Mouse (Mus musculus): ENCODE measurements around the gene Ypel2. TPM values are rescaled to one million over a fixed set of nuclear protein-coding genes. Genes with fewer than 3 reads are reported as not detected.

The Ypel2 gene
- polyA plus RNA-seq, 1 experiment from 2014 or later: 3.1 TPM

DNA sequence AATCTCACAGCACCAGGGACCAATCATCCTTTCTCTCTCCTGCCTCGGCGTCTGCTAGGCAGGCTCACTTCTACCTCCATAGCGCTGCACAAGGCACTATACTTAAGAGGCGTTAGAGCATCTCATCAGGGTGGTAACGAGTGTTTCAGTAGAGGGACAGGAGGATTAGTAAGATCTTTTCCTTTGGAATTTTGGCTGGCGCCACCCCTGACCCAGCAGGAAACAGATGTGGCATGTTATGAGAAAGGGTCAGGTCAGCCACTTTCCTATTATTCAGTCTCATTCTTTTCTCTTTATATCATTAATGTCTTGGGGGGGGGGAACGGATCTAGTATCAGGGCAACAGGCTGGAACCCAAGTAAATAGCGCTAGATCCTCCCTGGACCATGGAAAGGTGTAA lies 41.8 kb downstream of the Ypel2 start:
- WGBS: 83% methylated on average over 8 of the region's 8 CpGs
- no peak overlapping the region for H3K9ac ChIP-seq (replicated peaks; ENCODE audit: low read depth, low read length)
- ATAC-seq (ENCODE audit: low read depth): no peak

DNA sequence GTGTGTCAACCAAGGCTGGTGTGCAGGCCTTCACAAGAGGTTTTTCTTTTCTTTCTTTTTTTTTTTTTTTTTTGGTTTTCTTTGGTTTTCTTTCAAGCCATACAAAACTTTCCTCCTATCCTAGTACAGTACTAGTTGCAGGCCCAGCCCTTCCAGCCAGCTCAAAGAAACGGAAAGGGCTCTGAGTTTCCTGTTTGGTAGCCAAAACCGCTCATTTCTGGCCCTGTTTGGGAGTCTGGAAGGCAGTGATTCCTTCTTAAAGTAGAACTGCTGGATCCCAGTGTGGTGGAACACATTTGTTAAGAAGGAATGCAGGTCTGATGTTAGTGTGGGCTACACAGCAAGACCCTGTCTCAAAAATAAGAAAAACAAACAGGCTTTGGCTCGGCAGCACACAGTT lies 43.0 kb downstream of the Ypel2 start:
- H3K4me3 ChIP-seq (ENCODE audit: low read depth, low read length): no peak overlapping the region
- H3K4me1 ChIP-seq (ENCODE audit: control insufficient read depth, insufficient read depth, low read length): peaks cover 6% of the 10 kb centered on the region; the same call in 1 of the 2 replicates
- no peak overlapping the region for H3K4me2 ChIP-seq (ENCODE audit: low read depth, low read length)
- no peaks in the 10 kb centered on the region for H3K27me3 ChIP-seq (ENCODE audit: control insufficient read depth, insufficient read depth, low read length)
- no peak overlapping the region for H3K9ac ChIP-seq (replicated peaks; ENCODE audit: low read depth, low read length)
- ATAC-seq (ENCODE audit: low read depth): no peak
- no peak overlapping the region for H3K27ac ChIP-seq (ENCODE audit: low read depth, low read length)
- no peaks in the 10 kb centered on the region for H3K9me3 ChIP-seq (ENCODE audit: control insufficient read depth, low read length)
- H3K36me3 ChIP-seq (ENCODE audit: control insufficient read depth, insufficient read depth, low read length): no peaks in the 10 kb centered on the region
- 72% methylated on average over 3 of the region's 3 CpGs for WGBS

More for the DNA sequence above, 41.8 kb downstream of the Ypel2 start:
- H3K27me3 ChIP-seq (ENCODE audit: control insufficient read depth, insufficient read depth, low read length): no peaks in the 10 kb centered on the region
- no peak overlapping the region for H3K4me3 ChIP-seq (ENCODE audit: low read depth, low read length)
- H3K36me3 ChIP-seq (ENCODE audit: control insufficient read depth, insufficient read depth, low read length): no peaks in the 10 kb centered on the region
- no peak overlapping the region for H3K27ac ChIP-seq (ENCODE audit: low read depth, low read length)
- H3K9me3 ChIP-seq (ENCODE audit: control insufficient read depth, low read length): no peaks in the 10 kb centered on the region
- no peak overlapping the region for H3K4me2 ChIP-seq (ENCODE audit: low read depth, low read length)
- peaks cover 3% of the 10 kb centered on the region; the same call in 1 of the 2 replicates for H3K4me1 ChIP-seq (ENCODE audit: control insufficient read depth, insufficient read depth, low read length)

DNA sequence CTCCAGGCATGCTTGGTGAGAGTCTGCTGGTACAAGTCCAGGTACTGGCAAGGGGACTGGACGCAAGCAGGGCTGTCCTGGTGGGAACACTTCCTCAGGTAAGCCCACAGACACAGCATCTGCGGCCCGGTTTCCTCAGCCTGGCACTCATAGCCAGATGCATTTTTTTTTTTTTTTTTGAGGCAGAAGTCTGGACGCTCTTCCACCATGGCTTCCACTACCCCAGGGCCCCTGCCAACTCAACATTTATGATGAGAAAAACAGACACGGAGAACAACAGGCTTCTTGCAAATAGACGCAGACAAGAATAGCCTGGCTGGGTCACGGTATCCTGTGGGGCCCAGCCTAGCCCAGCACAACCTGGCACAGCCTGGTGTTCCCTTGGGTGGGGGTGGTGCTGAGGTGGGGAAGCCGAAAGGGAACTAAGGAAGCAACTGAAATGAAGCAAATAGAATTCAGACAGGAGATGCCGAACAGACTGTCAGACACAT lies 43.5 kb downstream of the Ypel2 start:
- H3K4me2 ChIP-seq (ENCODE audit: low read depth, low read length): no peak overlapping the region
- 57% methylated on average over 9 of the region's 9 CpGs for WGBS
- peaks cover 6% of the 10 kb centered on the region; the same call in 1 of the 2 replicates for H3K4me1 ChIP-seq (ENCODE audit: control insufficient read depth, insufficient read depth, low read length)
- no peaks in the 10 kb centered on the region for H3K27me3 ChIP-seq (ENCODE audit: control insufficient read depth, insufficient read depth, low read length)
- no peaks in the 10 kb centered on the region for H3K36me3 ChIP-seq (ENCODE audit: control insufficient read depth, insufficient read depth, low read length)
- ATAC-seq (ENCODE audit: low read depth): no peak
- no peak overlapping the region for H3K9ac ChIP-seq (replicated peaks; ENCODE audit: low read depth, low read length)
- no peaks in the 10 kb centered on the region for H3K9me3 ChIP-seq (ENCODE audit: control insufficient read depth, low read length)
- no peak overlapping the region for H3K27ac ChIP-seq (ENCODE audit: low read depth, low read length)
- H3K4me3 ChIP-seq (ENCODE audit: low read depth, low read length): no peak overlapping the region

DNA sequence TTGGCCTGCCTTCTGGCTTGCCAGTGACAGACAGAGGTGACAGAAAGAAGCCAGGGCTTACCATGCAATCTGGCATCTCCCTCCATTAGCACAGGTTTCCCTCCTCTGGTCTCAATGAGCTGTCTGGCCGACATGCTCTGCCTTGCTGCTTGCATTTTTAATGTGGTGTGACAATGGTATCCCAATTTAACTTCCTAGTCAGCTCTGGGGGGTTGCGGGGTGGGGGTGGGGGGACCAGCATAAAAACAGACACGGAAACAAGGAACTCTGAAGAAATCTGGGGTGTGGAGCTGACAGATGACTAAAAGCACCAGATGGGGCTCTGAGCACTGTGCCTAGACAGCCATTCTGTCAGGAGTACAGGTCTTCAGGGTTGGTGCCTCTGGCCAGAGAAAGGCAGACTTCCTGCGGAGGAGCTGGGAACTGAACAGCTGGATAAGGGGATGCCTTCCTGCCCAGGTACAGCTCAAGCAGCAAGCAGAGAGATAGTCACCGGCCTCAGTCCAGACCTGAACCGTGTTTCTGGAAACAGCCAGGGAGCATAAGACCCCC lies 46.8 kb downstream of the Ypel2 start:
- H3K4me2 ChIP-seq (ENCODE audit: low read depth, low read length): no peak overlapping the region; the same call in 1 of the 2 replicates
- WGBS: 23% methylated on average over 6 of the region's 6 CpGs
- 0 out of 2 replicates have a peak overlapping the region, but pooled peaks have one; percentile 12 for H3K27ac ChIP-seq (ENCODE audit: low read depth, low read length)
- H3K4me1 ChIP-seq (ENCODE audit: control insufficient read depth, insufficient read depth, low read length): peaks cover 3% of the 10 kb centered on the region; the same call in 1 of the 2 replicates
- H3K27me3 ChIP-seq (ENCODE audit: control insufficient read depth, insufficient read depth, low read length): no peaks in the 10 kb centered on the region
- no peaks in the 10 kb centered on the region for H3K36me3 ChIP-seq (ENCODE audit: control insufficient read depth, insufficient read depth, low read length)
- no peaks in the 10 kb centered on the region for H3K9me3 ChIP-seq (ENCODE audit: control insufficient read depth, low read length)
- no peak overlapping the region for H3K4me3 ChIP-seq (ENCODE audit: low read depth, low read length)
- ATAC-seq (ENCODE audit: low read depth): no peak
- H3K9ac ChIP-seq (replicated peaks; ENCODE audit: low read depth, low read length): no peak overlapping the region

DNA sequence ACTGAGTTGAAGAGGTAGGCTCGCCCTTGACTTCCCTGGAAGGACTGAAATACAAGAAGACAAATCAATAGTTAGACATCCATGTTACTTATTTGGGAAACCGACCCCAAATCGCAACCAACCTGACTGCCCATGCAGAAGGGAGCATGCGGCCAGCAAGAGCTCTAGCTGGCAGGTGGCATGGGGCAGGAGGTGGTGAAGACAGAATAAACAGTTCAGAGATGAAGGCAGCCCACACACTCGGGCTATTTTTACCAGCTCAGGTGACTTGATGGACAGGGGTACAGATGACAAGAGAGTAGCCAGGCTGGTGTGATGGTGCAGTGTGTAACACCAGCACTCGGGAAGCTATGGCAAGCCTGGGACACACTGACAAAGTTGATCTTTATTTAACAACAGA lies 47.6 kb downstream of the Ypel2 start:
- WGBS: 81% methylated on average over 6 of the region's 6 CpGs

DNA sequence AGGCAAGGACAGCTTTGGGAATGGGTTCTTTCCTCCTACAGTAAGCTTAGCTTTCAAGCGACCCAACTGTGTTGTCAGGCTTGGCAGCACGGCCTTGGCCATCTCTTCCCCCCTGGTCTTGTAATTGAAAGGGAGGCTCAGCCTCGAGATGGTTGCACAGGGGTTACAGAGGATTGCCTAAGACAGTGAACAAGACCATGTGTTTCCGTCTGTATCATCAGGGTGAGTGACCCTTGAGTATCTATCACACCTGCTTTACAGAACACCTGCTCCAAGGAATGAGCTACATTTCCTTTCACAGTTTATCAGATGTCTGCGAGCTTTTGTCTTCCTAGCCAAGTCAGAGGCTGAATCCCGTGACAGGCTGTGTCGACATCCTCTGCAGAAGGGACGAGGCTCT lies 48.4 kb downstream of the Ypel2 start:
- Histone ChIP-seq H3K27ac (ENCODE audit: low read depth, low read length) (no peak overlapping the region), H3K9me3 (ENCODE audit: control insufficient read depth, low read length) (no peaks in the 10 kb centered on the region), H3K4me2 (ENCODE audit: low read depth, low read length) (no peak overlapping the region), H3K36me3 (ENCODE audit: control insufficient read depth, insufficient read depth, low read length) (no peaks in the 10 kb centered on the region), H3K4me3 (ENCODE audit: low read depth, low read length) (no peak overlapping the region), H3K9ac (replicated peaks; ENCODE audit: low read depth, low read length) (no peak overlapping the region), H3K27me3 (ENCODE audit: control insufficient read depth, insufficient read depth, low read length) (no peaks in the 10 kb centered on the region), H3K4me1 (ENCODE audit: control insufficient read depth, insufficient read depth, low read length) (peaks cover 3% of the 10 kb centered on the region; the same call in 1 of the 2 replicates)
- WGBS: 83% methylated on average over 8 of the region's 8 CpGs
- no peak for ATAC-seq (ENCODE audit: low read depth)

More for the DNA sequence above, 47.6 kb downstream of the Ypel2 start:
- no peak overlapping the region for H3K4me2 ChIP-seq (ENCODE audit: low read depth, low read length)
- no peak overlapping the region for H3K4me3 ChIP-seq (ENCODE audit: low read depth, low read length)
- no peak overlapping the region for H3K9ac ChIP-seq (replicated peaks; ENCODE audit: low read depth, low read length)
- H3K9me3 ChIP-seq (ENCODE audit: control insufficient read depth, low read length): no peaks in the 10 kb centered on the region
- peaks cover 3% of the 10 kb centered on the region; the same call in 1 of the 2 replicates for H3K4me1 ChIP-seq (ENCODE audit: control insufficient read depth, insufficient read depth, low read length)
- H3K27ac ChIP-seq (ENCODE audit: low read depth, low read length): no peak overlapping the region
- no peaks in the 10 kb centered on the region for H3K36me3 ChIP-seq (ENCODE audit: control insufficient read depth, insufficient read depth, low read length)
- H3K27me3 ChIP-seq (ENCODE audit: control insufficient read depth, insufficient read depth, low read length): no peaks in the 10 kb centered on the region
- ATAC-seq (ENCODE audit: low read depth): no peak

DNA sequence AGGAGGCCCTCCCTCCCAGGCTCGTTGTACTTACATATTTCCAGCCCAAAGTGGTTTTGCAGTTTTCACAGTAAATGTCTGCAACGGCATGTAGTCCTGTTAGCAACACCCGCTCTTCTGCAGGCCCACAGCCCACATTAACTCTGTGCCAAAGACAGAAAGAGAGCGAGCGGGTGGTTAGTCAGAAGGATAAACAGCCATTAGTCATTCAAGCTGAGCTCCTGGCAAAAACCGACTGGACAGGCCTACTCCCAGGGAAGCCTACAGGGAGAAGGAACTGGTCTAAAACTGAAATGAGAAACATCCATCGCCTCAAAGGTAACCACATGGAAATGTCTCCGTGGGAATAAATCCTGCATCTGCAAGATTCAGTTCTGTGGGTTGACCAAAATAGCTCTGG lies 49.0 kb downstream of the Ypel2 start:
- Histone ChIP-seq H3K4me1 (ENCODE audit: control insufficient read depth, insufficient read depth, low read length) (peaks cover 3% of the 10 kb centered on the region; the same call in 1 of the 2 replicates), H3K4me2 (ENCODE audit: low read depth, low read length) (no peak overlapping the region), H3K9me3 (ENCODE audit: control insufficient read depth, low read length) (no peaks in the 10 kb centered on the region), H3K9ac (replicated peaks; ENCODE audit: low read depth, low read length) (no peak overlapping the region), H3K36me3 (ENCODE audit: control insufficient read depth, insufficient read depth, low read length) (no peaks in the 10 kb centered on the region), H3K4me3 (ENCODE audit: low read depth, low read length) (no peak overlapping the region), H3K27me3 (ENCODE audit: control insufficient read depth, insufficient read depth, low read length) (no peaks in the 10 kb centered on the region), H3K27ac (ENCODE audit: low read depth, low read length) (no peak overlapping the region)
- ATAC-seq (ENCODE audit: low read depth): no peak
- WGBS: 76% methylated on average over 8 of the region's 8 CpGs

DNA sequence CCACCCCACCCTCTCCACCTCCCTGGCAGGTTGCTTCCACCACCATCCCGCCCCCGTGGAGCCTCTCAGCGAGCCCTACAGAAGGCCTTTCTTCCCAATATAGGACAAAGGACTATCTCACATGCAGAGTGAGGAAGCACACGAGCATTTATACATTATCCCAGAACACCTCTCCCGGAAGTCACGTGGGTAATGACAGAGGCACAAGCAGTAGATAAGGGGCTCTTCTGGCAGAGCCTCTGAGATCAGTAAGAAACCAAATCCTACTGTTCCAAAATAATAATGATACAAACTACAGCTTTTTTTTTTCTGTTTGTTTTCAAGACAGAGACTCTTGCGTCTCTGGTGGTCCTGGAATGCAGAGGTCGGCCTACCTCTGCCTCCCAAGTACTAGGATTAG lies 51.6 kb downstream of the Ypel2 start:
- Histone ChIP-seq H3K9me3 (ENCODE audit: control insufficient read depth, low read length) (no peaks in the 10 kb centered on the region), H3K27me3 (ENCODE audit: control insufficient read depth, insufficient read depth, low read length) (no peaks in the 10 kb centered on the region), H3K9ac (replicated peaks; ENCODE audit: low read depth, low read length) (no peak overlapping the region), H3K4me3 (ENCODE audit: low read depth, low read length) (no peak overlapping the region), H3K27ac (ENCODE audit: low read depth, low read length) (no peak overlapping the region), H3K4me1 (ENCODE audit: control insufficient read depth, insufficient read depth, low read length) (peaks cover 3% of the 10 kb centered on the region; the same call in 1 of the 2 replicates), H3K36me3 (ENCODE audit: control insufficient read depth, insufficient read depth, low read length) (no peaks in the 10 kb centered on the region), H3K4me2 (ENCODE audit: low read depth, low read length) (no peak overlapping the region)
- WGBS: 87% methylated on average over 8 of the region's 8 CpGs
- no peak for ATAC-seq (ENCODE audit: low read depth)

DNA sequence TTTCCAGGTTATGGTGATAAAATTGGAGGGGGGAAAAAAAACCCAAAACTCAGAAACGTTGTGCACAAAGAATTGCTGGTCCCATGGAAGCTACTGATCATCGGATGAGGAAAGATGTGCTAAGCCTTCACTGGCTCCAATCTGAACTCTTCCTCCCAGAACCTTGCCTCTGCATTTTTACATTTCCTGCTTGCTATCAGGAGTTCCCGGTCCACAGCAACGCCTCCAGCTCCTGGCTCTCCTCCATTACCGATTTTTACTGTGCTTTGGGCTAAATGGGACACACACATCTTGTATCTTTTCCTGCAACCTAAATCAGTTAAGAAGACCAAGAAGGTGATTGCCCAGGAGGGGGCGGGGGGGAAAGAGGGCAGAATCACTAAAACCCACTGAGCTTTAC lies 54.0 kb downstream of the Ypel2 start:
- ATAC-seq (ENCODE audit: low read depth): no peak
- Histone ChIP-seq H3K4me2 (ENCODE audit: low read depth, low read length) (no peak overlapping the region), H3K9ac (replicated peaks; ENCODE audit: low read depth, low read length) (no peak overlapping the region), H3K27me3 (ENCODE audit: control insufficient read depth, insufficient read depth, low read length) (no peaks in the 10 kb centered on the region), H3K36me3 (ENCODE audit: control insufficient read depth, insufficient read depth, low read length) (no peaks in the 10 kb centered on the region), H3K27ac (ENCODE audit: low read depth, low read length) (no peak overlapping the region), H3K4me3 (ENCODE audit: low read depth, low read length) (no peak overlapping the region), H3K9me3 (ENCODE audit: control insufficient read depth, low read length) (no peaks in the 10 kb centered on the region), H3K4me1 (ENCODE audit: control insufficient read depth, insufficient read depth, low read length) (no peaks in the 10 kb centered on the region)
- WGBS: 80% methylated on average over 6 of the region's 6 CpGs

All from neural tube, embryonic 14.5 days (tissue).